Comparison of ENCODE assay signal across 15 mouse cellular contexts in genomic region chr5:126392306-126392705, GRCm38 (mm10).
"Had no signal": no experiment of that assay in that cellular context is flagged by ENCODE, and none has a peak within 500 bp of the region (broad histone marks: within the 10 kb centered on the region; RNA-seq: fewer than 3 reads in every experiment).

No protein-coding gene starts in this region.

- H3K9ac ChIP-seq: limb, embryonic 15.5 days; lung, embryonic 15.5 days had no signal

- ATAC-seq: midbrain, embryonic 16.5 days had no signal

- H3K36me3 ChIP-seq: limb, embryonic 15.5 days; lung, embryonic 15.5 days had no signal

- H3K27ac ChIP-seq: limb, embryonic 15.5 days; lung, embryonic 15.5 days; macrophage had no signal

- H3K4me3 ChIP-seq: limb, embryonic 15.5 days; lung, embryonic 15.5 days; megakaryocyte, embryonic 14.5 days had no signal

- H3K4me1 ChIP-seq: limb, embryonic 15.5 days; lung, embryonic 15.5 days; megakaryocyte, embryonic 14.5 days had no signal

- H3K4me2 ChIP-seq: limb, embryonic 15.5 days; lung, embryonic 15.5 days; midbrain, embryonic 11.5 days had no signal

- DNase-seq: kidney, adult 11 months; kidney, adult 9 months; kidney, postnatal 14 days; layer of hippocampus, adult 9-11 months; layer of hippocampus, postnatal 36 days; lung, postnatal 14 days; right cerebral cortex, postnatal 25 days; thymus, adult 2 months; thymus, postnatal 25 days had no signal

- H3K27me3 ChIP-seq: limb, embryonic 15.5 days; lung, embryonic 15.5 days; megakaryocyte, embryonic 14.5 days had no signal

- H3K9me3 ChIP-seq: limb, embryonic 15.5 days; lung, embryonic 15.5 days had no signal
